9 mouse cellular contexts compared by ENCODE assay signal in the genomic region with DNA sequence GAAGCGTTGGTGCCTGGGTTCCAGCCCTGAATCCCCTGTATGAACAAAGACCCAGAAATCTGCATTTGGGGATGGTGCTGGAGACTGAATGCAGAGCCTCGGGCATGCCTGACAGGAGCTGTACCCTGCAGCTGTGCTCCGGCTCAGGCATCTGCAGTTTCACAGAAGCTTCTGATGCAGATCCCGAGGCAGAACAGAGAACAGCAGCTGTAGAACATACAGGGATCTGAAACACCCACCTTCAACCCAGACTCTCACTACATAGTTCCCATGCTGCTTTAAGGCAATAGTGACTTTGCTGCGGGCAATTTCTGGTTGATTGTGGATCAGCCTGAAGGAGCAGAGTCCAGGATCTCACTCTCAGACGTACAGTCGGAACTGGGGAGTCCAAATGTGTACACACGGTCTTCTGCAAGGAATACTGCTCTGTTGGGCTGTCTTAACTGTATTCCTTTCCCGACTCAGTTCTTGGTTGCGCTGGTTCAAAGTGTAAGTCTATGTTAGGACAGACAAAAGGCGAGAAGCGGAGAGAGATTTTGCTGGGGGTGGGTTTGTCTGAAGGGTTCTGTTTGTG. TPM values are rescaled to one million over a fixed set of nuclear protein-coding genes. Genes with fewer than 3 reads are reported as not detected.
DNase-seq lines count a peak whose midpoint lies in the region; ATAC-seq and TF ChIP-seq lines count a peak whose summit lies in the region.
"Had no signal": no experiment of that assay in that cellular context is flagged by ENCODE, and none has a peak within 500 bp of the region (broad histone marks: within the 10 kb centered on the region; RNA-seq: fewer than 3 reads in every experiment).

No protein-coding gene starts in this region.

- peaks cover 26% of the 10 kb centered on the region for H3K4me1 ChIP-seq in forebrain, embryonic 10.5 days
- H3K4me1 ChIP-seq in intestine, embryonic 16.5 days (ENCODE audit: control insufficient read depth, insufficient read depth, low read length): peaks cover 24% of the 10 kb centered on the region
- H3K4me1 ChIP-seq in neural tube, embryonic 13.5 days (replicated peaks): peaks cover 21% of the 10 kb centered on the region

- H3K4me2 ChIP-seq in intestine, embryonic 16.5 days (ENCODE audit: low read depth, low read length): peak overlapping the region; percentile 68
- H3K4me2 ChIP-seq in neural tube, embryonic 13.5 days: peak overlapping the region; percentile 66

- H3K4me3 ChIP-seq in layer of hippocampus, adult 2 months: no peak overlapping the region; the same call in 1 of the 2 replicates
- H3K4me3 ChIP-seq in forebrain, embryonic 10.5 days: peak overlapping the region; percentile 55
- peak overlapping the region; percentile 45 for H3K4me3 ChIP-seq in intestine, embryonic 16.5 days (ENCODE audit: low read length)
- peak overlapping the region; percentile 42; the same call in 1 of the 2 replicates for H3K4me3 ChIP-seq in neural tube, embryonic 13.5 days
- H3K4me3 ChIP-seq: myocyte had no signal

- H3K27me3 ChIP-seq in forebrain, embryonic 10.5 days (ENCODE audit: poor library complexity, severe bottlenecking): peaks cover 64% of the 10 kb centered on the region
- no peaks in the 10 kb centered on the region for H3K27me3 ChIP-seq in intestine, embryonic 16.5 days (replicated peaks; ENCODE audit: control insufficient read depth, insufficient read depth, low read length)
- peaks cover 39% of the 10 kb centered on the region for H3K27me3 ChIP-seq in neural tube, embryonic 13.5 days

- WGBS in forebrain, embryonic 10.5 days: 55% methylated on average over 12 of the region's 12 CpGs
- 46% methylated on average over 12 of the region's 12 CpGs for WGBS in intestine, embryonic 16.5 days
- WGBS in neural tube, embryonic 13.5 days: 44% methylated on average over 12 of the region's 12 CpGs

- no peak for TF ChIP-seq CTCF in layer of hippocampus, adult 2 months (conservative IDR thresholded peaks at IDR 0.05)

- H3K9me3 ChIP-seq in forebrain, embryonic 10.5 days: no peaks in the 10 kb centered on the region
- no peaks in the 10 kb centered on the region for H3K9me3 ChIP-seq in intestine, embryonic 16.5 days (ENCODE audit: control insufficient read depth, low read length)
- no peaks in the 10 kb centered on the region for H3K9me3 ChIP-seq in neural tube, embryonic 13.5 days

- H3K9ac ChIP-seq in intestine, embryonic 16.5 days (ENCODE audit: low read depth, low read length): peak overlapping the region; percentile 69
- H3K9ac ChIP-seq in neural tube, embryonic 13.5 days: 0 out of 2 replicates have a peak overlapping the region, but pooled peaks have one; percentile 64

- DNase-seq in layer of hippocampus, adult 2 months (ENCODE audit: low spot score in 2 of 2): no peak
- no peak for DNase-seq in layer of hippocampus, postnatal 14 days (ENCODE audit: low spot score in 2 of 2)
- DNase-seq in forebrain, embryonic 10.5 days (ENCODE audit: extremely low spot score, low spot score): peak; percentile 18
- no peak for DNase-seq in cerebellum, adult 9-11 months
- DNase-seq in adrenal gland, adult 18-20 months (ENCODE audit: low spot score in 2 of 2): no peak
- no peak for DNase-seq in layer of hippocampus, adult 8-10 months (ENCODE audit: low spot score in 2 of 2)

- peak; percentile 42 for ATAC-seq in intestine, embryonic 16.5 days
- no peak for ATAC-seq in neural tube, embryonic 13.5 days (ENCODE audit: low read depth)

- H3K27ac ChIP-seq in layer of hippocampus, adult 2 months: peak overlapping the region; percentile 90
- peak overlapping the region; percentile 83 for H3K27ac ChIP-seq in forebrain, embryonic 10.5 days
- H3K27ac ChIP-seq in intestine, embryonic 16.5 days (ENCODE audit: low read length): peak overlapping the region; percentile 96
- H3K27ac ChIP-seq in neural tube, embryonic 13.5 days (replicated peaks): no peak overlapping the region

- no peaks in the 10 kb centered on the region for H3K36me3 ChIP-seq in forebrain, embryonic 10.5 days (replicated peaks)
- H3K36me3 ChIP-seq in intestine, embryonic 16.5 days (ENCODE audit: control insufficient read depth, insufficient read depth, low read length): no peaks in the 10 kb centered on the region
- no peaks in the 10 kb centered on the region for H3K36me3 ChIP-seq in neural tube, embryonic 13.5 days

RNA-seq across cellular contexts. Expression of gene Gm5148, which starts 1.7 kb away (rescaled TPM):
- total RNA-seq in layer of hippocampus, adult 2 months (2021): 1 to 10 TPM; 5.1 to 5.9 TPM
- 1 to 10 TPM; 2.2 TPM for total RNA-seq in layer of hippocampus, postnatal 14 days (2021)
- 2.4 and 3.5 TPM in 2 replicates for polyA plus RNA-seq in forebrain, embryonic 10.5 days (2016; fragmentation: Nextera tagmentation; extraction: Ambion mirVana)
- polyA plus RNA-seq in intestine, embryonic 16.5 days (2015; fragmentation: Nextera tagmentation; extraction: Ambion mirVana): 4.0 and 5.9 TPM in 2 replicates
- 7.3 TPM in 2 replicates for polyA plus RNA-seq in neural tube, embryonic 13.5 days (2015; fragmentation: Nextera tagmentation; extraction: Ambion mirVana)
- total RNA-seq in adrenal gland, adult 18-20 months (2021): 1 to 10 TPM in 1 of 2 experiments, under 1 TPM in 1; 0.30 to 1.7 TPM
- total RNA-seq in layer of hippocampus, adult 8-10 months (2022): 1 to 10 TPM; 4.3 to 5.8 (median 4.8) TPM
